Mouse (Mus musculus) ES-Bruce4 (cell line): Measurements from ENCODE around the gene Themis3.

ENCODE experiments used
- EP300 ChIP-seq: IDR thresholded peaks from 2 replicates; pipeline ENCODE4 v1.6.1; 2011; ENCODE audit warnings: low read depth, low read length; ENCODE audit not compliant: insufficient read depth
- POLR2A ChIP-seq: IDR thresholded peaks from one replicate; pipeline ENCODE4 v1.8.1; 2011; ENCODE audit warnings: low read length; ENCODE audit not compliant: insufficient read depth

GRCm38 (mm10) chr17:66601171-66601570 lies 6.8 kb upstream of the Themis3 start:
- TF ChIP-seq POLR2A (no peak), EP300 (no peak)
